Mouse (Mus musculus): ENCODE data around the gene Plpp6.
"Not testable (repeated sequence)": the region's sequence is repeated elsewhere in the genome, so short reads cannot be mapped to it uniquely, and the experiment has no call there.

Plpp6 gene

DNA sequence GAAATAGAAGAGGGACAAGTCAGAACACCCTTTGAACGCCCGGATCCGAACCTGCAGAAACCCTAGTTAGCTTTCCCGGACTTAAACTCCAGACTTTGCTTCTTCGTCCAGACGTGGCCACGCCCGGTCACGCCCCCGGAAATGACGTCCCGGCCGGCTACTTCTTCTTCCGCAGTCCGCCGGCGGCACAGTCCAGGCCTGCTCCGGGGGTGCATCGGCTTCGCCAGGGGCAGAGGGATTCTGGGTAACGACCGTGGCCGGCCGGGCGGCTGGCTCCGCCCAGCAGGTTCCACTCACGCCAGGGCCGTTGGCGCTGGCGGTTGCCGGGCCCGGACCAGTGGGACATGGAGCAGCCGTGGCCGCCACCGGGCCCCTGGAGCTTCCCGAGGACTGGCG, 26.4 kb downstream of the Plpp6 start, which contains the start of gene Cdc37l1:
Gene Cdc37l1, plus strand, starts transcription at position 159 of the 396 bp plus-strand sequence.
- DNase-seq: peak; percentile 97

DNA sequence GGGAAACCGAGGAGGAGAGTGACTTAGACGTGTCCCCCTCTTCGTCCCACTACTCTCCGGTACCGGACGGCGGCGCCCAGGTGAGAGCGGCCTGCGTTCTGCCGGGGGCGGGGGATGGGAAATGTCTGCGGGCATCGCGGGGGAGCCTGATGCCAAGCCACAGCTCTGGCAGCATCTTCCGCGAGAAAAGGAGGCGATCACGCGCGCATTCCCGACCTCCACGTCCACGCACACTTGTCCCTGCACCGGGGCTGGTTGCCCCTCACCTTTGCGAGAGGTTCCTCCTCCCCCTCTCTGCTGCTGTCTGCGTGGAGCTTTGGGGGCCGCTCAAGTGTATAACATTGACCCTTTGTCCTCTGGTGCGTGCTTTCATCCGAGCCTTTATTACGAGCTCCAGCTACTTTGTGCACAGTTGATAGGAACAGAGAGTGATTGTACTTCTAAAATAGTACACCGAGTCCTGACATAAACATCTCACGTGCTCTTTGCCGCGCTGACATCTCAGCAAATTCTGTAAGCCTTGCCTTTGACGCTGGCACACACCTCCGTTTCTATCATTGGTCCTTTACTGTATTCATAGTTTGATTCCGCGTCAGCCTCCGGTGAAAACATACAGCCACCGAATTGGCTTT, 27.0 kb downstream of the Plpp6 start:
- no peak for DNase-seq

DNA sequence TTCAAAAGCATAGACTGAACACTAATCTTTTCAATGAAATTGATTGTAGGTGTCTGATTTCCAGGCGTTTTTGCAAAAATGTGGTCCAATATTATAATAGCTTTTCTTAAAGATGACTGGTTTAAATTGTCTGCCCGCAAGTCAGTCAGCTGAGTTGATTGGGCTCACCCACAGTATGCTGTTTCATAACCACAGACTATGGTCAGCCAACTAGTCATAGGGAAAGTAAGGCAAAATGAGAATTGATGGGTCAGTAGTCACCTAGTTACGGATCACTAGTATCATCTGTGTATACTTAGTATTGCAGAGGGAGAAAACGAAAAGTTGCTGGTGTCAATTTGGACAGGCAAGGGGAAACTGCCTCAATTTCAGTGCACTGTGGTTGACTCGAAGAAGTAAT, 27.6 kb downstream of the Plpp6 start:
- DNase-seq: no peak

DNA sequence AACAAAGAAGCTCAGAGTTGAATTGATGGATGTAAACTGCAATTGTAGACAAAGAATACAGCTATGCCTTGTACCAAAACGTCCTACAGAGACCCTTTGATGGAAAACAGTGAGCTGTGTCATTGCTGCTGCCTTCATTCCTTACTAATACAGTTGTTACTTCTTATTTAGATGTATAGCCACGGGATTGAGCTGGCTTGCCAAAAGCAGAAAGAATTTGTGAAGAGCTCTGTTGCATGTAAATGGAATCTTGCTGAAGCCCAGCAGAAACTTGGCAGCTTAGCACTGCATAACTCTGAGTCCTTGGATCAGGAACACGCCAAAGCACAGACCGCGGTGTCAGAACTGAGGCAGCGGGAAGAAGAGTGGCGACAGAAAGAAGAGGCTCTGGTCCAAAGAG, 31.1 kb downstream of the Plpp6 start:
- peak; percentile 27 for DNase-seq

DNA sequence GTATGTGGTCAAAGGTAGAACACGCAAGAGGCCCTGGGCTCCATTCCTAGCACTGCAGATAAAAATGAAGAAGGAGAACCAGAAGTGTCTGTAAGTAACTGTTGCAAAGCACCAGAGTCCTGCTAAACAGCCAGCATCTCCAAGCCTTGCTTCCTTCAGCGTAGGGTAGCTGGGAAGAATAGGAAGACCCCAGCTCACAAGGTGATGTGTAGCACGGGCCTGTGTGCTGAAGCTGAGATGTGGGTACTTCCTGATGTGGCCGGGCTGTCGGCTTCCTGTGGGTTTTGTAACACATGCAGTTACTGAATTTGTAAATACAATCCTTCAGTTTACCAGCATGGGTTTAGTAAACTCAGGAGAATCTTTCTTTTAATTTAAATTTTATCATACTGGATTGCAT, 31.6 kb downstream of the Plpp6 start:
- DNase-seq: no peak

DNA sequence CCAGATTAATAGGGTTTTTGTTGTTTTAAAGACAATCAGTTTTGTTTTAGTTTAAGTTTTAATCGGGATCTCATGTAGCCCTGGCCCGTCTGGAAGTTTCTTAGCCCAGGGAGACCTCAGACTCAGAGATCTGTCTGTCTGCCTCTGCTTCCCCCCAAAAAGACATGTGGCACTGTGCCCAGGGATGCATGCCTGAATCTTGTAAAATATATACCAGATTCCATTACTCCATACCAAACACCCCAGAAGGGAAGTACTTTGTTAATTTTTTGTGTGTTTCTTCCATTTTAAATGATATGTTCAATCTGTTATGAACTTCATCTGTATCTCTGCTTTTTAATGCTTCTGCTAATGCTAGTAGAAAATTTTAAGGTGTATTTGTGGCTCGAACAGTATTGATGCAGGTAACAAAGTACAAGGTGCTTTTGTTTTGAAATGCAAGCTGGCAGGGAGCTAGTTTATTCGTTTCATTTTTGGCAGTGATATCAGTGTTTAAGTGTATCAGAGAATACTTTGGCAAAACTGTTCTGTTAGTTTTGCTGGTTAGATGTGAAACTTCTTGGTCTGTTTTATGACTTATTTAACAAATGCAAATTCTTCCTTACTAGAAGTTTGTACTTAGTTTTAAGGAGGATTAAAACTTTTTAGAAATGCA, 34.4 kb downstream of the Plpp6 start:
- no peak for DNase-seq

DNA sequence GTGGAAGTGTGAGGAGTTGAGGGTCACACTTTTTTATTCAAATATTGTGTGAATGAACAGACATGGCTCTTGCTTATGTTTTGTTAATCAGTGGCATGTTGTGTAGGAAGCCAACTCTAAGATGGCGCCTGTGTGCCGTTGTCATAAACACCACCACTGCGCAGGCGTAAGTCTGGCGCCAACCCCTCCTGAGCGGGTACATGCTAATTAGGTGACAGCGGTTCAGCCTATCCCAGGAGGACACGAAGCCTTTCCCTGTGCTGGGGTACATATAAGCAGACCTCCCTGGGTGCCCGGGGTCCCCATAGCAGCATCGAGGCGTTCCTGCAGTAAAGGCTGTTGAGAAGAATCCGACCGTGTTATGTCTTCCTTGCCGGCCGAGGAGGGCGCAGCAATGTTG, 36.6 kb downstream of the Plpp6 start:
- DNase-seq: not testable (repeated sequence)

DNA sequence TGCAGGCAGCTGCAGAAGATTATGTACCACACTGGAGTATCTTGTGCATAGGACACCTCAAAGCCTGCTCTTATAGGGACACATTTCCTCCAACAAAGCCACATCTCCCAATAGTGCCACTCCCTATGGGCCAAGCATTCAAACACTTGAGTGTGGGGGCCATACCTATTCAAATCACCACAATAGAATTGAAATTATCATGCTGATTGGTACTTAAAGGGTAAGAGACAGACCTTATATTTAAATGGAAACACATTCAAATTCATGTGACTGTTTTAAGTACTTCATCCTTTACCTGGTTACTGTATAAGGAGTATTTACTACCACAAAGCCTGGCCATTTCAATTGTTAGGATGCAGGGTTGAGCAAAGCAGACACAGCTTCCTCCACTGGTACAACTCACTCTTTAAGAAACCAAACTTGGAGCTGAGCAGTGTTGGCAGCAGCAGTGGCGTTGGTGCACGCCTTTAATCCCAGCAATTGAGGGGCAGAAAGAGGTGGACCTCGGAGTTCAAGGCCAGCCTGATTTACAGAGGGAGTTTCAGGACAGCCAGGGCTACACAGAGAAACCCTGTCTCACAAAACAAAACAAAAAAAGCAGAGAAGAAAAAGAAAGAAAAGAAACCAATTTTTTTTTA, 44.4 kb downstream of the Plpp6 start:
- no peak for DNase-seq

DNA sequence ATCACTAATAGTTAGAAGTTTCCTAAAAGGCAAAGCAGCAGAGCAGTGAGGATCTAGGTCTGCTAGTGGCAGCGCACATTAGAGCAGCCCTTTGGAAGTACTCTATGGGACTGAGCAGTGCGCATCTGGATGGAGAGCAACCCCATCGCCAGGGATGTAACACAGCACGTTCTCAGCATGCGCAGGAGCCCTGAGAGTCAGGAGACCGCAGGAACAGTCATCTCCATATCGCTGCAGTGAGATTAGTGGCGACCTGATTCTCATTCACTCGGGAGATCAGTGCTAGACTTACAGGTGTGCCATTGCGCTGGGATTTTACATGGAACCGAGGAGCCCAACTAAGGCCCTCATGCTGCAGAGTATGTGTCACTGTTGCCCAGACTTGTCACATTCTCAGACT, 45.3 kb downstream of the Plpp6 start:
- no peak for DNase-seq

DNA sequence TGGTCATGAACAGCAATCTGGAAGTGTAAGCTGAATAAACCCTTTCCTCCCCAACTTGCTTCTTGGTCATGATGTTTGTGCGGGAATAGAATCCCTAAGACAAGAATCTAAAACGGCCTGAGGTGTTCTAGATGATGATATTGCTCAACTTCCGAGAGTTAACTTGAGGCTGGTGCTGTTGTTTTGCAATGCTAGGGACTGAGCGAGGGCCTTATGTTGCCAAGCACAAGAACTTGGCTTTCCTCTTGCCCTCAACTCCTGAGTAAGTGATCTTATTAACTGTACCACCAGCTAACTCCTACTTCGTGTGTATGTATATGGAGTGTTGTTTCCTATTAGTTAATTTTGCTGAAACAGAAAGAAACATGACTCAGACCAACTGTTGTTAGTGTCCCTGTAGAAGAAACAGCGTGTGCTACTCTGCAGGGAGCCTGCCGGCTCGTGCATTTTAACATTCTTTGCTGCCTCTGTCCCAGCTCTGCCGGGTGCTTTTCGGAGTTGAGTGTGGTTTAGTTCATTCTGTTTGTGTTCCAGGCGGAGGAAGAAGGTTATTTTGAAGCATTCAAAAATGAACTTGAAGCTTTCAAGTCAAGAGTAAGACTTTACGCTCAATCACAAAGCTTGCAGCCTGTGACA, 47.7 kb downstream of the Plpp6 start:
- DNase-seq: no peak

DNA sequence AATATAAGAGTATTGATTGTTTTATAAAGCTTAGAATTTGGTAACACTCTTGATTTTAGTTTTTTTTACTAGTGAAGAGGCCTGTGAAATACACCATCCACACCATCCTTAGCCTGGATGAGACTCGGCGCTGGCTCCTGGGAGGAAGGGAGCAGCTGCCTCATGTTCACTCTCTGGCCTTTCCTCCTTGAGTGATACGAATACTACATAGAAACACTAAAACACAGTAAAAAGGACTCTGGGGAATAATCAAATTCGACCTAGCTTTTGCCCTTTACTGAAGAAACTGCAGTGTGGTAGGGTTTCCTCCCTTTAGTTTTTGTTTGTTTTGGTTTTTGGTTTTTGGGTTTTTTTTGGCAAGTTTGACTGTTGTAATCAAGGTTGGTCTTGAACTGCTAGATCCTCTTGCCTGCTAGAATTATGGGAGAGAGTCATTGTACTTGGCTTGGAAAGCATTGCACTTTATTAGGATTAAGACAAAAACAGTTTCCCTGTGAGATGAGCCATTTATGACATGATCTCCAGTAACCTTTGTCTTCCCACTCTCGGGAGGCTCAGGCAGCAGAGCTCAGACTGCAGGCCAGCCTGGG, 50.8 kb downstream of the Plpp6 start:
- DNase-seq: no peak

DNA sequence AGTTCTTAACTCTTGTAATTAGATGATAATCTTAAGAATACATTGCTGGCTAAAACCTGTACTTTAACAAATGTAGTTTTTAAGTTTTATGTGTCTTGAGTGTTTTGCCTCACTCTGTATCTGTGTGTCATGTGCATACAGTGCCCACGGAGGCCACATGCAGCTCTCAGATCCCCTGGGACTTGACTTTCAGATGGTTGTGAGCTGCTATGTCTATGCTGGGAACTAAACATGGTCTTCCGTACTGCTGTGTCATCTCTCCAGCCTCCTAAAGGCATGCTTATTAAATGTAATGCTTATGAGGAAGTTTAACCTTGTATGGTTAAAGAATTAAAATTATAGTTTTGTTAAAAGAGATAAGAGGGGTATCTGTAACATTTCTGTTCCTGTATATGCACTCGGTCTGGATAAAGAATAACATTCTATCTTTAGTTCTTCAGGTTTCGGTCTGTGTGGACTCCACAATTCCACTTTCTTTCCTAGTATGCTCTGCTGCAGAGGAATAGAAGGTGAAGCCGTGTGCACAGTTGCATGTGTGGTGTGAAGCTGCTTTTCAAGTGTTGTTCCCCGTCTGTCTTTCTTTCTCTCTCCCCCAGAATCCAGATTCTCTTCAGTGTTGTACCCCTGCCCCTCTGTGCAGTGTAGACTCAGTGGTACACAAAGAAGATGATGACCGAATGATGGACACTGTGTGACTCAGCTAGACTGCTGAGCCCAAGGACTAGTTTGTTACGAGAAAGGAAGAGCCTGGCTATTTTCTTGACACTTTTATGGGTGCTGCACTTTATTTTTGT, 51.9 kb downstream of the Plpp6 start:
- DNase-seq: no peak

DNA sequence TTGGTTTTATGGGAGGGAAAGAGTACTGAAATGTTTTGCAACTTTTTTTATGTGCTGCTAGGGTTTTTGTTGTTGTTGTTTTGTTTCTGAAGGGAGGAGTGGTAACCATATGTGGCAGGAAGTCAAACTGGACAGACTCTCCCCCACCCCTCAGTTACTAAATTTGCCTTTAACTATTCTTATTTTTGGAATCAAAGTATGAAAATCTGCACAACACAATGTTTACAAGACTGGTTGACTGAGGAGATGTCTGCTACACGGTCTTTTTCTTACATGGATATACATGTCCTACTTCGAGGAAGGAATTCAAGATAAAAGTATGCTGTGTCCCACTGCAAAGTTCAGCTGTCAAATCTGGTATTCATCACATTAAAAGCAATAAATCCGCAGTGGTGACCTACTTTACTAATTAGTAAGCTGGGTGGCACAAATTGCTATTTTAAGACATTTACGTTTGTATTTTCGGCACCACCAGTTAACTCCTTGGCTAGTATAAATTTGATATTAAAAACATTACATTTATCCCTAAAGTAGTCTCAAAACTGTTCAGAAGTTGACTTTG, 52.5 kb downstream of the Plpp6 start:
- no peak for DNase-seq
